Mouse (Mus musculus): ENCODE data around the gene Ypel4. TPM values are rescaled to one million over a fixed set of nuclear protein-coding genes. Genes with fewer than 3 reads are reported as not detected.

The Ypel4 gene
- polyA plus RNA-seq, 1 experiment from 2014 or later = 6.8 TPM

- Histone ChIP-seq H3K27me3 (ENCODE audit: insufficient read depth, poor library complexity, severe bottlenecking) (no peaks in the 10 kb centered on the region), H3K4me3 (no peak overlapping the region), H3K27ac (no peak overlapping the region), H3K36me3 (no peaks in the 10 kb centered on the region), H3K9me3 (no peaks in the 10 kb centered on the region), H3K4me1 (no peaks in the 10 kb centered on the region)
- DNase-seq (ENCODE audit: low spot score) = no peak
- WGBS = 54% methylated on average over 7 of the region's 7 CpGs
Measured at GRCm38 (mm10) chr2:84757026-84757682, 23.3 kb downstream of the Ypel4 start.

GRCm38 (mm10) chr2:84758542-84759127, 24.8 kb downstream of the Ypel4 start:
- WGBS = 2% methylated on average over 2 of the region's 2 CpGs
- H3K27ac ChIP-seq = no peak overlapping the region
- H3K27me3 ChIP-seq (ENCODE audit: insufficient read depth, poor library complexity, severe bottlenecking) = no peaks in the 10 kb centered on the region
- no peaks in the 10 kb centered on the region for H3K4me1 ChIP-seq
- no peak overlapping the region for H3K4me3 ChIP-seq
- H3K9me3 ChIP-seq = no peaks in the 10 kb centered on the region
- no peak for DNase-seq (ENCODE audit: low spot score)
- no peaks in the 10 kb centered on the region for H3K36me3 ChIP-seq

DNA sequence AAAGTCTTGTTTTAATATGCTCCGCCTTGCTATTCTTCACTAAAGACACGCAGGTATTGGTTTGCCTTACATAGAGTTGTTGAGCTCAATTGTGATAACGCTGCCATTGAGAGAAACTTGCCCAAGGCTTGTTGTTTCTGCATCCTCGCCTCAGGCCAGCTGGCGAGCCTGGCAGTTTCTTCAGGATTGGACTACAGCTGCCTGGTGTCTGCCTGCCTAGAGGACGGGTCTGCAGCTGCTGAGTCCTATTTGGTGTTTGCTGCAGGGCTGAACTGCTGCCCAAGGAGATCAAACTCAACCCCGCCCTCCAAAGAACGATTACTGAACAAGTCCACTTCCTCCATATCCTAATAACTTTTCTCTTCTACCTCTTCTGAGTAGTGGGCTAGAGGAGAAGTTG, 26.9 kb downstream of the Ypel4 start:
- H3K27me3 ChIP-seq (ENCODE audit: insufficient read depth, poor library complexity, severe bottlenecking) = no peaks in the 10 kb centered on the region

DNA sequence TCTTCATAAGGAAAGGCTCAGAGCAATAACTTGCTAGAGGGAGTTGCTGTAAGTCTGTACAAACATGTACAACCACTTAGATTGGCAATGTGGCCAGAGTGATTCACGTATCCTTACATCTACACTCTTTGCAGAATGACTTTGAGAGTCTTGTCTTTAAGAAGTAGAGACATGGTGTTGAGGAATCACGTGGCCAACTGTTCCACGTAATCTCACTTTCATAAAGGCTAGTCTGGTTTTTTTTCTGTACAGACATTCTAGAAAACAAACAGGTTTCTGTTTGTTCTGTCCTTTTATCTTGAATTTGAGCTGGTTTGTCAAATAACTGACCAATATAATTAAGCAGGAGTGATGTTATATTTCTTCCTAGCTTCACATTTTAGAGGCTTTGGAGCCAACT, 27.5 kb downstream of the Ypel4 start:
- Histone ChIP-seq H3K4me3 (no peak overlapping the region), H3K36me3 (no peaks in the 10 kb centered on the region), H3K27ac (no peak overlapping the region), H3K9me3 (no peaks in the 10 kb centered on the region), H3K27me3 (ENCODE audit: insufficient read depth, poor library complexity, severe bottlenecking) (no peaks in the 10 kb centered on the region), H3K4me1 (no peaks in the 10 kb centered on the region)
- no peak for DNase-seq (ENCODE audit: low spot score)
- 77% methylated on average over 3 of the region's 3 CpGs for WGBS

More for the DNA sequence above, 26.9 kb downstream of the Ypel4 start:
- Histone ChIP-seq H3K36me3 (no peaks in the 10 kb centered on the region), H3K9me3 (no peaks in the 10 kb centered on the region), H3K27ac (no peak overlapping the region), H3K4me3 (no peak overlapping the region), H3K4me1 (no peaks in the 10 kb centered on the region)
- 74% methylated on average over 8 of the region's 8 CpGs for WGBS
- DNase-seq (ENCODE audit: low spot score) = no peak

DNA sequence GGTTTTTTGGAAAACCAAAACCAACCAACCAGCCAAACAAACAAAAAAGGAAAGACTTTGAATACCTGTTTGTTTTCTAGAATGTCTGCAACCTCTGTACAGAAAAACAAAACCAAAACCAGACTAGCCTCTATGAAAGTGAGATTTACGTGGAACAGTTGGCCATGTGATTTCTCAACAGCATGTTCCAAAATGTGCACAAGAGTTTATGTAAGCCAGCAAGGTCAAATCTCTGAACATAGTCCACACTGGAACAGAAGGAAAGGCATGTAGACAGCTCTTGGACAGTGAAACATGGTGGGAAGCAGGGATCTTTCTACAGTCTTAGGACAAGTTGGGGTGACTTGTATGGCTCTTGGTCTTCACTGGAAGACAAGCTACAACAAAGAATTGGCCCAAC, 28.0 kb downstream of the Ypel4 start:
- no peak for DNase-seq (ENCODE audit: low spot score)
- Histone ChIP-seq H3K27me3 (ENCODE audit: insufficient read depth, poor library complexity, severe bottlenecking) (no peaks in the 10 kb centered on the region; the same call in 1 of the 2 replicates), H3K4me1 (no peaks in the 10 kb centered on the region), H3K9me3 (no peaks in the 10 kb centered on the region), H3K4me3 (no peak overlapping the region), H3K27ac (no peak overlapping the region), H3K36me3 (no peaks in the 10 kb centered on the region)
- 78% methylated on average over 1 of the region's 1 CpGs for WGBS

GRCm38 (mm10) chr2:84762295-84762694, 28.4 kb downstream of the Ypel4 start:
- WGBS = 49% methylated on average over 4 of the region's 4 CpGs
- H3K27ac ChIP-seq = no peak overlapping the region
- H3K27me3 ChIP-seq (ENCODE audit: insufficient read depth, poor library complexity, severe bottlenecking) = no peaks in the 10 kb centered on the region; the same call in 1 of the 2 replicates
- H3K9me3 ChIP-seq = no peaks in the 10 kb centered on the region
- no peaks in the 10 kb centered on the region for H3K4me1 ChIP-seq
- H3K36me3 ChIP-seq = no peaks in the 10 kb centered on the region
- no peak for DNase-seq (ENCODE audit: low spot score)
- H3K4me3 ChIP-seq = no peak overlapping the region

- Histone ChIP-seq H3K27me3 (ENCODE audit: insufficient read depth, poor library complexity, severe bottlenecking) (no peaks in the 10 kb centered on the region; the same call in 1 of the 2 replicates), H3K4me3 (no peak overlapping the region), H3K36me3 (no peaks in the 10 kb centered on the region), H3K9me3 (no peaks in the 10 kb centered on the region), H3K27ac (no peak overlapping the region), H3K4me1 (no peaks in the 10 kb centered on the region)
- 64% methylated on average over 1 of the region's 1 CpGs for WGBS
- no peak for DNase-seq (ENCODE audit: low spot score)
Measured at GRCm38 (mm10) chr2:84762818-84763217, 29.0 kb downstream of the Ypel4 start.

DNA sequence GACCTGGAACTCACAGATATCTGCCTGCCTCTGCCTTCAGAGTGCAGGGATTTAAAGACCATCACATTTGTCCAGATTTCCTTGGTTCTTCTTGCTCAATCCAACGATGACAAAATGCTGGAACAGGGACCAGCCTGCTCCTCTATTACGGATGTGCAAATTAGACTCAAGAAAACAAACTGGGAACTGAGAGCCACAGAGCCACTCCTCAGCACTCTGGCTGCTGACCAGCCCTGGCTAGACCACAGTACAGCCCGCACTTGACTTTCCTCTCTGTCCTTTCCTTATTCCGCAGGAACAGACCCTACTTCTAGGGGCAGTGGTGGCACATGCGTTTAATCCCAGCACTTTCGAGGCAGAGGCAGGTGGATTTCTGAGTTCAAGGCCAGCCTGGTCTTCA, 36.6 kb downstream of the Ypel4 start:
- Histone ChIP-seq H3K4me3 (no peak overlapping the region), H3K4me1 (peaks cover 15% of the 10 kb centered on the region), H3K36me3 (no peaks in the 10 kb centered on the region), H3K27me3 (ENCODE audit: insufficient read depth, poor library complexity, severe bottlenecking) (peaks cover 4% of the 10 kb centered on the region; the same call in 1 of the 2 replicates), H3K9me3 (no peaks in the 10 kb centered on the region), H3K27ac (no peak overlapping the region)
- WGBS = 68% methylated on average over 6 of the region's 6 CpGs
- no peak for DNase-seq (ENCODE audit: low spot score)

- Histone ChIP-seq H3K27ac (no peak overlapping the region), H3K4me3 (no peak overlapping the region), H3K27me3 (ENCODE audit: insufficient read depth, poor library complexity, severe bottlenecking) (0 out of 2 replicates have a peak, but pooled peaks cover 4% of the 10 kb centered on the region), H3K36me3 (no peaks in the 10 kb centered on the region), H3K4me1 (peaks cover 15% of the 10 kb centered on the region), H3K9me3 (no peaks in the 10 kb centered on the region)
- WGBS = 86% methylated on average over 4 of the region's 4 CpGs
- DNase-seq (ENCODE audit: low spot score) = no peak
Measured at GRCm38 (mm10) chr2:84772454-84772853, 38.6 kb downstream of the Ypel4 start.

GRCm38 (mm10) chr2:84773195-84773594, 39.3 kb downstream of the Ypel4 start:
- Histone ChIP-seq H3K27ac (no peak overlapping the region), H3K9me3 (no peaks in the 10 kb centered on the region), H3K27me3 (ENCODE audit: insufficient read depth, poor library complexity, severe bottlenecking) (0 out of 2 replicates have a peak, but pooled peaks cover 4% of the 10 kb centered on the region), H3K36me3 (no peaks in the 10 kb centered on the region), H3K4me1 (peaks cover 15% of the 10 kb centered on the region), H3K4me3 (no peak overlapping the region)
- no peak for DNase-seq (ENCODE audit: low spot score)
- 77% methylated on average over 5 of the region's 5 CpGs for WGBS

- peak; percentile 87 for DNase-seq (ENCODE audit: low spot score)
- Histone ChIP-seq H3K27ac (peak overlapping the region; percentile 88), H3K4me1 (peaks cover 15% of the 10 kb centered on the region), H3K27me3 (ENCODE audit: insufficient read depth, poor library complexity, severe bottlenecking) (0 out of 2 replicates have a peak, but pooled peaks cover 4% of the 10 kb centered on the region), H3K9me3 (no peaks in the 10 kb centered on the region), H3K36me3 (no peaks in the 10 kb centered on the region), H3K4me3 (peak overlapping the region; percentile 57)
- 2% methylated on average over 14 of the region's 15 CpGs for WGBS
Measured at GRCm38 (mm10) chr2:84774751-84775150, 40.9 kb downstream of the Ypel4 start.

- H3K4me1 ChIP-seq = peaks cover 15% of the 10 kb centered on the region
- WGBS = 59% methylated on average over 9 of the region's 9 CpGs
- H3K9me3 ChIP-seq = no peaks in the 10 kb centered on the region
- H3K27ac ChIP-seq = peak within 1 kb of the TSS; percentile 88
- no peak for DNase-seq (ENCODE audit: low spot score)
- no peaks in the 10 kb centered on the region for H3K36me3 ChIP-seq
- H3K27me3 ChIP-seq (ENCODE audit: insufficient read depth, poor library complexity, severe bottlenecking) = 0 out of 2 replicates have a peak, but pooled peaks cover 4% of the 10 kb centered on the region
- peak within 1 kb of the TSS; percentile 57 for H3K4me3 ChIP-seq
Measured at GRCm38 (mm10) chr2:84775241-84775640, 41.4 kb downstream of the Ypel4 start, which contains the start of gene Serping1. Gene Serping1 (minus strand): TSS chr2:84775444.

DNA sequence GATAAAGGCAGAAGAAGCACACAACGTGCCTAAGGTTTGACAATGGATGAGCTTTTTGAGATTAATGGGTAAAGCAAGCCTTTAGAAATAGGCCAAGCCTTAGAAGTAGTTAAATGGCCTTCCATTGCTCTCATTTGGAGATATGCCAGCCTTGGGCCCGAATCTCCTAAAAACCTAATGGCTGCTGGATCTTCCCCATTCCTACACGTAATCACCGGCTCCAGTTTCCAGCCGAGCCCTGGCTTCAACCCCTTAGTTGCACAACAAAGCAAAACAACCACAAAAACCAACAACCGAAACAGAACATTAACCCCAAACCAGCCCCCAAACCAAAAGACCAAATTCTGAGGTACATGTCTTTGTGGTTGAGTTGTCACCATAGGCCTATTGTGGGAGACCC, 41.8 kb downstream of the Ypel4 start:
- Histone ChIP-seq H3K36me3 (no peaks in the 10 kb centered on the region), H3K4me3 (no peak overlapping the region), H3K4me1 (peaks cover 15% of the 10 kb centered on the region), H3K27ac (peak overlapping the region; percentile 88; the same call in 1 of the 2 replicates), H3K27me3 (ENCODE audit: insufficient read depth, poor library complexity, severe bottlenecking) (0 out of 2 replicates have a peak, but pooled peaks cover 4% of the 10 kb centered on the region), H3K9me3 (no peaks in the 10 kb centered on the region)
- no peak for DNase-seq (ENCODE audit: low spot score)
- 85% methylated on average over 6 of the region's 6 CpGs for WGBS

Measured in heart, embryonic 10.5 days (tissue).